Mouse (Mus musculus) CD4-positive naive resting alpha-beta T cell, adult 76 days (primary cell): Measurements from ENCODE around the gene Vash1. TPM values are rescaled to one million over a fixed set of nuclear protein-coding genes. Genes with fewer than 3 reads are reported as not detected.

ENCODE experiments used
- total RNA-seq: library from RNA; stranded (reverse); gene quantifications from one replicate; pipeline ENCODE4 v1.2.4, GENCODE M21; 2023

Gene Vash1
- not detected for total RNA-seq

DNA sequence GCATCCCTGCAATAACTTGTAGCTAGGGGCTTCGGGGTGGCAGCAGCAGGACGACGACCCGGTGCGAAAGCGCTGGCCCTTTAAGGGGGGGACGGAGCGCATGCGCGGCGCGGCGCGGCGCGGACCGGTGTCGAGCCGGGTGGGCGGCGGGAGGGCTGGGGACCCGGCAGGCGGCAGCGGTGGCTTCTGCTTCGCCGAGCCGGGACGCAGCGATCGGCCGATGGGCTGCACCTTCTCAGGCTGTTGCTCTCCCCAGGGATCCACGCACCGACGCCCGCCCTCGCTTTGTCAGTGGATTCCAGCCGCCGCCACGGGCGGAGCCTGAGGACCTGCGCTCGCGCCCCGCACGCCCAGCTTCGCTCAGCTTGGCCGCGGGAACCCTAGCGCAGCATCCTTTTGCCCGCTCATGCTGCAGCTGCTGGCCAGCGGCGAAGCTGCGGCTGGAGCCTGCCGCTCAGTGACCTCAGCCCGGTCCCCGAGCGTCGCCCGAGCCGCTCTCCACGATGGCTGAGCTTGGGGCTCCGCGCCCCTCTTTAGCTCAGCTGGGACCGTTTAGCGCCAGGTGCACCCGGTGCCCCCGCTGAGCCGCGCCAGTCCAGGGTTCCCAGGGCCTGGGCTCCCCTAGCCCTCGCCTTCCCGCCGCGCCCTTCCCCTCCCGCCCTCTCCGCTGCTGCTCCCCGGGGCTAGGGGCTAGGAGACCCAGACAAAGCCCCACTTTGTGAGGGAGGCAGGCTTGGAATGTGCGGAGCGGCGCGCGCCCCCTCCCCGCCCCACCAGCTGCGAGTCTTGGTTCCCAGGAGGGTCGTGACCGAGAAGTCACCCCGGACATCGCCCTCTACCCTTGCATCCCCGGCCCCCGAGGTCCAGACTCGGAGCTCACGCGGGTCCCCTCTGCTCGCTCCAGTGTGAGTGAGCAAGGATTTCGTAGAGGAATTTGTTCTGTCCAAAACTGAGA lies at the start of gene Vash1:
Gene Vash1, plus strand, starts transcription at position 110 of the 955 bp plus-strand sequence.

GRCm38 (mm10) chr12:86726120-86726640 lies 47.7 kb downstream of the Vash1 start, which contains the start of gene Angel1:
Gene Angel1 (minus strand): TSS chr12:86726460.

GRCm38 (mm10) chr12:86734319-86734810 lies 55.9 kb downstream of the Vash1 start, which contains the start of gene Lrrc74a:
Gene Lrrc74a (plus strand): TSS chr12:86734369.

Other genes starting within 250 kb of the Vash1 start
- gene Angel1, start 47.8 kb downstream of the Vash1 start, total RNA-seq: 12.0 TPM
- not detected for gene Lrrc74a, start 55.7 kb downstream of the Vash1 start, total RNA-seq
- 76.4 TPM for gene Irf2bpl, start 206.1 kb downstream of the Vash1 start, total RNA-seq